Mouse (Mus musculus) forebrain, postnatal 0 days (tissue): Measurements from ENCODE around the gene Foxk1. TPM values are rescaled to one million over a fixed set of nuclear protein-coding genes. Genes with fewer than 3 reads are reported as not detected.

ENCODE experiments used
- ATAC-seq: fragments of 200-750 bp; cut with Nextera tagmentation; 2 replicates; pipeline ENCODE4 v1.8.0; 2017; ENCODE audit warnings: mild to moderate bottlenecking, moderate library complexity
- DNase-seq: peaks from one replicate; pipeline ENCODE4 v3.0.0-alpha.2; 2015
- H3K27ac ChIP-seq: fragments of 300-500 bp; sonication (generic); 2 replicates; pipeline ENCODE4 v1.5.1; 2014; ENCODE audit warnings: low read depth, mild to moderate bottlenecking, antibody characterized with exemption, low read length, moderate library complexity, mixed read lengths
- H3K27me3 ChIP-seq: fragments of 300-500 bp; sonication (generic); 2 replicates; pipeline ENCODE4 v1.6.1; 2014; ENCODE audit warnings: mild to moderate bottlenecking, low read length, mixed read lengths; ENCODE audit not compliant: insufficient read depth
- H3K36me3 ChIP-seq: fragments of 300-500 bp; sonication (generic); 2 replicates; pipeline ENCODE4 v1.6.1; 2014; ENCODE audit warnings: mild to moderate bottlenecking, moderate library complexity; ENCODE audit not compliant: insufficient read depth
- H3K4me1 ChIP-seq: fragments of 300-500 bp; sonication (generic); 2 replicates; pipeline ENCODE4 v1.6.1; 2014; ENCODE audit warnings: antibody characterized with exemption; ENCODE audit not compliant: insufficient read depth
- H3K4me2 ChIP-seq: fragments of 300-500 bp; sonication (generic); 2 replicates; pipeline ENCODE4 v1.6.1; 2014; ENCODE audit warnings: low read depth, mild to moderate bottlenecking, moderate library complexity
- H3K4me3 ChIP-seq: fragments of 300-500 bp; sonication (generic); 2 replicates; pipeline ENCODE4 v1.5.1; 2014; ENCODE audit warnings: low read depth, low read length, mixed read lengths
- H3K9ac ChIP-seq: fragments of 300-500 bp; sonication (generic); 2 replicates; pipeline ENCODE4 v1.6.1; 2014; ENCODE audit warnings: mild to moderate bottlenecking
- H3K9me3 ChIP-seq: fragments of 300-500 bp; sonication (generic); 2 replicates; pipeline ENCODE4 v1.6.1; 2016; ENCODE audit warnings: low read length
- CTCF ChIP-seq: sonication (generic); IDR thresholded peaks from 2 replicates; pipeline ENCODE4 v1.5.1; 2016; ENCODE audit warnings: antibody characterized with exemption, control low read depth, low read depth
- WGBS: fragments of 180-500 bp; shearing (Covaris S2); extraction: QIAGEN DNeasy Blood & Tissue Kit; methylation state at CpG from one replicate; pipeline ENCODE4 v1.1.7; 2014; 5-methylcytosine and 5-hydroxymethylcytosine counted together
- polyA plus RNA-seq: library from polyadenylated mRNA; unstranded; fragments of >200 nt; fragmentation: Nextera tagmentation; extraction: Ambion mirVana; gene quantifications from 2 replicates; pipeline ENCODE4 v1.2.1, GENCODE M21; 2015
- total RNA-seq: library from RNA; depleted of rRNA; stranded (reverse); fragments of >200 nt; gene quantifications from 2 replicates; pipeline ENCODE4 v1.2.3, GENCODE M21; 2014

Foxk1 gene
- total and polyA plus RNA-seq, 2 experiments from 2014 or later: 5.0 to 19.0 TPM

- ATAC-seq: no peak
- Histone ChIP-seq H3K9ac (no peak overlapping the region), H3K36me3 (no peaks in the 10 kb centered on the region), H3K27ac (no peak overlapping the region), H3K4me3 (no peak overlapping the region), H3K27me3 (no peaks in the 10 kb centered on the region), H3K9me3 (no peaks in the 10 kb centered on the region), H3K4me1 (no peaks in the 10 kb centered on the region), H3K4me2 (no peak overlapping the region)
- no peak for DNase-seq
- TF ChIP-seq CTCF: no peak
- WGBS: 90% methylated on average over 5 of the region's 5 CpGs
Observed at GRCm38 (mm10) chr5:142375641-142376040, 25.7 kb upstream of the Foxk1 start.

GRCm38 (mm10) chr5:142376071-142376470 is 25.2 kb upstream of the Foxk1 start:
- no peaks in the 10 kb centered on the region for H3K27me3 ChIP-seq
- H3K4me2 ChIP-seq: no peak overlapping the region
- no peak overlapping the region for H3K4me3 ChIP-seq
- no peak for TF ChIP-seq CTCF
- no peaks in the 10 kb centered on the region for H3K9me3 ChIP-seq
- DNase-seq (no peak), ATAC-seq (no peak)
- no peak overlapping the region for H3K9ac ChIP-seq
- no peaks in the 10 kb centered on the region for H3K4me1 ChIP-seq
- 88% methylated on average over 6 of the region's 6 CpGs for WGBS
- H3K36me3 ChIP-seq: no peaks in the 10 kb centered on the region
- no peak overlapping the region for H3K27ac ChIP-seq

GRCm38 (mm10) chr5:142378068-142378467 is 23.2 kb upstream of the Foxk1 start:
- WGBS: 83% methylated on average over 2 of the region's 2 CpGs
- no peaks in the 10 kb centered on the region for H3K36me3 ChIP-seq
- H3K4me3 ChIP-seq: no peak overlapping the region
- no peak overlapping the region for H3K9ac ChIP-seq
- ATAC-seq (no peak), DNase-seq (no peak)
- H3K27ac ChIP-seq: no peak overlapping the region
- H3K9me3 ChIP-seq: no peaks in the 10 kb centered on the region
- no peak overlapping the region for H3K4me2 ChIP-seq
- no peak for TF ChIP-seq CTCF
- H3K4me1 ChIP-seq: no peaks in the 10 kb centered on the region
- H3K27me3 ChIP-seq: no peaks in the 10 kb centered on the region

GRCm38 (mm10) chr5:142380491-142380890 is 20.8 kb upstream of the Foxk1 start:
- H3K4me3 ChIP-seq: no peak overlapping the region
- H3K4me2 ChIP-seq: no peak overlapping the region
- 38% methylated on average over 6 of the region's 6 CpGs for WGBS
- ATAC-seq (peak; percentile 48), DNase-seq (peak; percentile 32)
- no peaks in the 10 kb centered on the region for H3K36me3 ChIP-seq
- no peaks in the 10 kb centered on the region for H3K9me3 ChIP-seq
- H3K27me3 ChIP-seq: no peaks in the 10 kb centered on the region
- H3K9ac ChIP-seq: no peak overlapping the region
- H3K4me1 ChIP-seq: no peaks in the 10 kb centered on the region
- TF ChIP-seq CTCF: no peak
- H3K27ac ChIP-seq: no peak overlapping the region

- Histone ChIP-seq H3K27me3 (0 out of 2 replicates have a peak, but pooled peaks cover 4% of the 10 kb centered on the region), H3K9ac (0 out of 2 replicates have a peak overlapping the region, but pooled peaks have one; percentile 31), H3K9me3 (no peaks in the 10 kb centered on the region), H3K27ac (peak overlapping the region; percentile 29), H3K4me1 (0 out of 2 replicates have a peak, but pooled peaks cover 8% of the 10 kb centered on the region), H3K4me3 (peak overlapping the region; percentile 11; the same call in 1 of the 2 replicates), H3K36me3 (no peaks in the 10 kb centered on the region), H3K4me2 (peak overlapping the region; percentile 44)
- WGBS: 15% methylated on average over 23 of the region's 23 CpGs
- no peak for TF ChIP-seq CTCF
- ATAC-seq (no peak), DNase-seq (peak; percentile 57)
Observed at GRCm38 (mm10) chr5:142384911-142385660, 16.2 kb upstream of the Foxk1 start.

GRCm38 (mm10) chr5:142386329-142386728 is 15.0 kb upstream of the Foxk1 start:
- ATAC-seq: no peak
- H3K36me3 ChIP-seq: no peaks in the 10 kb centered on the region
- 43% methylated on average over 6 of the region's 6 CpGs for WGBS

More at GRCm38 (mm10) chr5:142386329-142386728, 15.0 kb upstream of the Foxk1 start:
- Histone ChIP-seq H3K27me3 (0 out of 2 replicates have a peak, but pooled peaks cover 4% of the 10 kb centered on the region), H3K4me1 (0 out of 2 replicates have a peak, but pooled peaks cover 8% of the 10 kb centered on the region), H3K4me3 (no peak overlapping the region), H3K27ac (peak overlapping the region; percentile 21; the same call in 1 of the 2 replicates), H3K4me2 (no peak overlapping the region), H3K9me3 (no peaks in the 10 kb centered on the region), H3K9ac (no peak overlapping the region)
- DNase-seq: no peak
- no peak for TF ChIP-seq CTCF
